Mouse (Mus musculus) liver, embryonic 14.5 days (tissue): ENCODE measurements around the gene Dnajc16.

Experiments
- CTCF ChIP-seq: IDR thresholded peaks from 2 replicates; pipeline ENCODE4 v1.5.1; 2016; ENCODE audit warnings: antibody characterized with exemption, low read depth, control low read depth
- EP300 ChIP-seq: IDR thresholded peaks from 2 replicates; pipeline ENCODE4 v1.6.1; 2016; ENCODE audit warnings: antibody characterized with exemption, low read depth

DNA sequence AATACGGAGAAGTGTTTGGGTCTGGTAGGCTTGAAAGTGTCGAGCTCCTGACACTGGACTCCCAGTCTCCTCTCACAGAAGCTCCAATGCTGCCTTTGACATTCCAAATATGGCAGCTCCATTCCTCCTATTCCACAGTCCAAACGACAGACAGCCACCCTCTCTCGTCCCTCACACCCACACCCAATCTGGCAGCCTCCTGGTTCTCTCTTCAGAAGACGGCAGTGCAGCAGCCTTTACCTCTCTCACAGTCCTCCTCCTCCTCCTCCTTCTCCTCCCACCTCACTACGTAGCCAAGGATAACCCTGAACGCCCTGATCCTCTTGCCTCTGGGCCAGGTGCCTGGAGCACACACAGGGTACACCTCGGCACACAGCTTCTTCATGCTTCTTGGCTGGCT, 10.9 kb downstream of the Dnajc16 start:
- TF ChIP-seq CTCF (no peak), EP300 (no peak)
